Mouse (Mus musculus): Measurements from ENCODE around the gene Chic2. TPM values are rescaled to one million over a fixed set of nuclear protein-coding genes. Genes with fewer than 3 reads are reported as not detected.

Gene Chic2
- polyA plus RNA-seq, 1 experiment, result 6.4 TPM

GRCm38 (mm10) chr5:74975507-74975906 lies 69.1 kb downstream of the Chic2 start:
- no peak for DNase-seq (ENCODE audit: low read depth)

DNA sequence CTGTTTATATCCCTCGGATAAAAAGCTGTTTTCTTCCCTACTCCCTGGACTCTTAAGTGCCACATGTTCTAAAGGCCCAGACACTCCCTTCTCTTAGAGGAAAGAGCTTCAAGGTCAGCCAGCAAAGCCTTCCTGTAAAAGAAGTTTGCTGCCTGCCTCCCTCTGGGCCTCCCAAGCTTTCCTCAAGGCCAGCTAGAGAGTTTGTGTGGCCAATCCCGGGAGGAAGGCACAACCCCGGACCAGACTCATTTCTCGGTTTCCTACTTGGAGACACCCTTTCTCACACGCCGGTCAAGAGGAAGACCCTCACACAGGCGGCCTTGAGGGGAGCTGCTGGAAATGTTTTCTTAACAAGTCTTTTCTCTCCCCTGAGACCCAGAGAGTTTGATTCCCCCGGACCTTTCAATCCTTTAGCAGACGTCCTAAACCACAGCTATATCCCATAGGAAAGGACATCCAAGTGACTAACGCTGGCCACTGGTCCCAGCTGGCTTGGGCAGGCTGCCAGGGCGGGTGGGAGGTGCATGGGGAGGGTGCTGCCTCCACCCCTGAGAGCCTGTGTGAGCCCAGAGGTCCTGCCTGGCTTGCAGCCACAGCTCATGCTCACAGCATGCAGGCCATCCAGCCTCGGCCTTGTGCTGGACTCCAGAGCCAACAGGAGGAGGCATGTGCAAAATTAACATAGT lies 69.7 kb downstream of the Chic2 start:
- no peak for DNase-seq (ENCODE audit: low read depth)

GRCm38 (mm10) chr5:74974061-74974581 lies 70.5 kb downstream of the Chic2 start:
- no peak for DNase-seq (ENCODE audit: low read depth)

- no peak for DNase-seq (ENCODE audit: low read depth)
Observed at GRCm38 (mm10) chr5:74971418-74971817, 73.2 kb downstream of the Chic2 start.

GRCm38 (mm10) chr5:74969341-74969740 lies 75.2 kb downstream of the Chic2 start:
- DNase-seq (ENCODE audit: low read depth), result no peak

DNA sequence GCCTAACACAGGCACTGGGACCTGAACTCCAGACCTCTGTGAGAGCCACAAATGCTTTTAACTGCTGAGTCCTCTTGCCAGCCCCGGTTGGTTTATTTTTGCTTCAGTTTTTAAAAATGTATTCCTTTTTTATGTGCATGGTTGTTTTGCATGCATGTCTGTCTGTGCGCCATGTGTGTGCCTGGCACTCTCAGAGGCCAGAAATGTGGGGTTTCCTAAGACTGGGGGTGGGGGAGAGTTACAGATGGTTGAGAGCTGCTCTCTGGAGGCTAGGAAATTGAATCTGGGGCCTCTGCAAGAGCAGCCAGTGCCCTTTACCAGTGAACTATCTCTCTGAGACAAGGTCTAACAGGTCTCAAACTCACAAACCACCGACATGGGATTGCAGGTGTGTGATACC lies 76.7 kb downstream of the Chic2 start:
- no peak for DNase-seq (ENCODE audit: low read depth)

GRCm38 (mm10) chr5:74966891-74967290 lies 77.7 kb downstream of the Chic2 start:
- no peak for DNase-seq (ENCODE audit: low read depth)

DNA sequence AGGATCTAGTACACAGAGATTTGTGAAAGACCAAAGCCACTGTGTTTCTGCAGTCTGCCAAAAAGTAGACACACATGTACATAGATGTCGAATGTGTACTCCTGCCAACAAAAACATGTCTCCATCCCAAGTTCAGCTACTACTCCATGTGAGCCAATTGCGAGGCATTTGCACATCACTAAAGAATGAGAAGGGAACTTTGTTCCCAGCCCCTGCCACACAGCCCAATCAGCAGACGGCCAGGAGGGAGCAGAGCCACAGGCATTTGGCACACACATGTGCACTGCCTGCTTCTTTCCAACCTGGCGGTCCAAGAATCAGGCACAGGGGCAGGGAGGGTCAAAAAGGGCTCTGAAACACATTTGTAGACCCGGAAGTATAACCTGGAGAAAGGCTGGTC lies 81.8 kb downstream of the Chic2 start:
- no peak for DNase-seq (ENCODE audit: low read depth)

- no peak for DNase-seq (ENCODE audit: low read depth)
Observed at GRCm38 (mm10) chr5:74960840-74961543, 83.6 kb downstream of the Chic2 start.

DNA sequence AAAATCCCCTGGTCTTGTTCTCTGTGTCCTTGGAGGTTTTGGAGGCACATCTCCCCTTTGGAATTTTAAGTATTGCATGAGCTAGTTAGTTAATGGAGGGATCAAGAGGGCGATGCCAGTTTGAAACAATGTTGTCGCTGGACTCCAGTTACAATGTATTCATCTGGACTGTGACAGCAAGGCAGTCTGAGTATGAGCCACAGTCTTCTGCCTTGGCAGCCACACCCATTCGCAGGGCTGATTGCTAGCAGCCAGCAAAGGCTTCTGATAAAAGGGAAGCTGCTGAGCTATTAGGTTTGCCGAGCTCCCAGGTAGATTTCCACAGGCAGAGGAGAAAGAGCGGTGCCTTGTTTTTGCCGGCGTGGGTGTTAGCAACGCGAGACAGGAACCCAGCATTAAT lies 84.3 kb downstream of the Chic2 start:
- no peak for DNase-seq (ENCODE audit: low read depth)

DNA sequence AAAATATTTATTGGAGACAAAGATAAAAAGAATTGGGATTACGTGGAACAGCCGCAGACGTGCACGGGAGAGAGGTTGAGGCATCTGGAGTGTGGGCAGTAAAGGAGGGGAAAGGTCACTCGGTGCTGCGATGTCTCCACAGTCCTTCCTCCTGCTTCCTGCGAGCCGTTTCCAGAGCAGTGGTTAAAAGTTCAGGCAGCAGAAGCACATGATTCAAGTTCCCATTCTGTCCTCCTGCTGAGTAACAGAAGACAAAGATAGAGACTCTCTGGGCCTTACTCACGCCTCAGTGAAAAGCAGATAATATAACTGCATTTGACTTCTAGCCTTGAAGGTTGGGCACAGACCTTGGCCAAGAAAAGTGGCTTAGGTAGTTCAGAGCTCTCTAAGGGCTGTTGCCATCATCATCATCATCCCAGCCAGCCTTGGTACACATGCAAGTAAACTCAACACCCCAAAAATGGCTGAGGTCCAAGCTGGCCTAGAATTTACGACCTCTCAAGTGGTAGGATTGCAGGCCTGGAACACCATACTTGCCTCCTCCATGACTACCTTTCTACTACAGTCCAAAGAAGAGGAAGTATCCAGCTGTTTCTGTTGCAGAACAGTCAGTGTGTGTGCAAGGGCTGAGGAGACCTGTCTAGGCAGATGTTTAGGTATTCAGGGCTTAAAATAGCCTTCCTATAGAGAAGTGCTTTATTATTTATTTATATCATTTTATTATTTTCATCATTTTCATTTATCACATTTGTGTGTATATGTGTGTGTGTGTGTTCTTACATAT lies 87.1 kb downstream of the Chic2 start:
- no peak for DNase-seq (ENCODE audit: low read depth)

DNA sequence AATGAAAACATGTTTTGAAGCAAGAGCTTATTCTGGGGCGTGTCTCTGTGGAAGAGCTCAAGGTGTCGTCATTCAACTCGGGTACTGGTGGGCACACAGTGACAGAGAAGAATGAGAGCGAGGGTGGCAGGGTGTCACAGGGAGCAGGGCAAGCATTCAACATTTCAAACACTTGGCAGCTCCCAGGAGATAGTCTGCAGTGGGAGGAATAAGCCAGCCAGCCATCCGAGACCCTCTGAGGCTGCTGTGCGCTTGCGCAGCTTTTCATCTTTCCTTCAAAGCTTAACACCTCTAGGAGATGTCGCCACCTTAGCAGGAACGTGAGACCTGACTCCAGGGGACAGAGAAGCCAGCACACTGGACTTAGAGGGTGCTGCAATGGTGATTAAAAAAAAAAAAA lies 88.2 kb downstream of the Chic2 start:
- no peak for DNase-seq (ENCODE audit: low read depth)

GRCm38 (mm10) chr5:74955565-74955964 lies 89.0 kb downstream of the Chic2 start:
- no peak for DNase-seq (ENCODE audit: low read depth)

DNA sequence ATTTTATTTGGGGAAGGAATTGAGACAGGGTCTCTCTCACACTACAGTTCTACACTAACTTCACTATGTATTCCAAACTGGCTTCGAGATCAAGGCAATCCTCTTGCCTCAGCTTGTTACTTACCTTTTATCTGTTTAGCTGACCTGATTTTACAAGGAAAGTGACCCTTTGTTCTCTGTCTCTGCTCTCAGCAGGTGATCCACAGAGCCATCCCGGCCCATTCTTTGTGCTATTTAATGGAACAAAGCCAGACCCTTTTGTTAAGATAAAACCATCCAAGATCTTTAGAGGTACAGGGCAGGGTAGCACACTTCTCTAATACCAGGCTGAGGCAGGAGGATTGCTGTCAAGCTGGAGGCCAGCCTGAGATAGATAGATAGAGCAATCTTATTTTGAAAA lies 91.6 kb downstream of the Chic2 start:
- no peak for DNase-seq (ENCODE audit: low read depth)

DNA sequence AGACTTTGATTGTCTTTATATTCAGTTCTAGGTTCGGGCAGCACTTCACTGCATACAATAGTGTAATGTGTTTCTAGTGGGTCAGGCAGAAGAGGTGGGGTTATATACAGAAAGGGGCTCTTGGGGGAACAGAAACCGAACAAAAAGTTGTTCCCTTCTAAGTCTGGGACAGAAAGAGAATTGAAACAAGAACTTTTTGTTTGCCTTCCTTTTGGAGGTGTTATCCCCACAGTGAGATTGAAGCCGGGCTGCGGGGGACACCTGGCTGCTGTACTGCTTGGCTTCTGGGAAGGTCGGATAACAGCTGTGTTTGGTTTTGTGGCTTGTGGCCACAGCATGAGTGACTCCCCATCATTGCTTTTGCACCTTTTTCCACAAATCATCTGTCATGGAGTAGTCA lies 93.2 kb downstream of the Chic2 start:
- no peak for DNase-seq (ENCODE audit: low read depth)

DNA sequence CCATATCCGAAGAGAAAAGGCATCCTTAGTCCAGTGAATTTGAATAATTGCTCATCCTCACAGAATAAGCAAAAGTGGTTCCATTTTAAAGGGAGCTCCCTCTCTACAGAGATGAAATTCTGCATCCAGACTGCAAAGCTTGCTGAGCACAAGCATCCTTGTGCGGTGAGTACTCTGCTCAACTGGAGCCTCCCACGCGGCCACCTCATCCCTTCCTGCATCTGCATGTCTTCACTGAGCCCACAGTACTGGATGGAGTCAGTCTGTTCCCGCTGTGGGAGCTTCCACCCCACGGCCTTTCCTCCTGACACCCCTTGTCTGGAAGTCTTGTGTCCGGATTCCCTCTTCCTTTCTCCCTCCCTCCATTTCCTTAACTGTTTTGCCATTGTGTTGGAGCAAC lies 95.3 kb downstream of the Chic2 start:
- no peak for DNase-seq (ENCODE audit: low read depth)

DNA sequence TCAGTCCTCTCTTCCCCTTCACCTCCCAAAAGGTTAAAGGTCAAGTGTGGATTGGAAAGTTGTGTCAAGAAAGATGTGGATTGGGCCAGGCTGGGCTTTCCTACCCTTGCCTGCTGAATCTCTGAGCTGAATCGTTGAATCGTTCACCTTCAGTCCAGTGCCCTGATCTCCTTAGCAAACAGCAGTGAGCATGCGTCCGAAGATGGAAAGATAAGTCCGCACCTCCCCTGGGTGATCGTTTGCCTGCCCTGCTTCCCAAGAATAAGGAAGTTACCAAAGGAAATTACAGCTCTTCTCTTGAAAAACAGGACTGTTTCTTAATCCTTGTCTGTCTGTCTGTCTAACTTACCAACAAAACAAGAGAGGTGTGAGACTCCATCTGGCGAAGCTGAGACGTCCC lies 96.1 kb downstream of the Chic2 start:
- DNase-seq (ENCODE audit: low read depth), result no peak

Other genes starting within 250 kb of the Chic2 start
- gene Gsx2, start 30.8 kb upstream of the Chic2 start, polyA plus RNA-seq (2012; rRNA removed), result not detected in 2 replicates
- gene Pdgfra, start 107.5 kb upstream of the Chic2 start, polyA plus RNA-seq (2012; rRNA removed), result 34.4 and 49.3 TPM in 2 replicates

Measured in gonadal fat pad, adult 2 months (tissue).